Mouse (Mus musculus) ES-E14 (cell line): ENCODE measurements around the gene Dspp. TPM values are rescaled to one million over a fixed set of nuclear protein-coding genes. Genes with fewer than 3 reads are reported as not detected.

Experiments used
- DNase-seq: peaks from one replicate; pipeline ENCODE4 v3.0.0-alpha.2; 2013; ENCODE audit warnings: low read depth, low spot score
- H3K27ac ChIP-seq: 2 replicates; pipeline ENCODE4 v1.5.1; 2012; ENCODE audit warnings: low read depth, mild to moderate bottlenecking, low read length, moderate library complexity, mixed read lengths; ENCODE audit not compliant: poor library complexity, insufficient read depth, severe bottlenecking
- H3K36me3 ChIP-seq: 2 replicates; pipeline ENCODE4 v1.6.1; 2012; ENCODE audit warnings: mild to moderate bottlenecking, low read length, moderate library complexity, mixed read lengths; ENCODE audit not compliant: control insufficient read depth, poor library complexity, insufficient read depth, severe bottlenecking
- H3K4me1 ChIP-seq, 2 experiments: fragments of 150-350 bp in 1 of 2; sonication (generic) in 1 of 2; 2 replicates each; pipeline ENCODE4 v1.6.1; 2012; ENCODE audit warnings: low read length in 2 of 2, mild to moderate bottlenecking in 1 of 2, mixed read lengths in 1 of 2; ENCODE audit not compliant: control insufficient read depth in 2 of 2, insufficient read depth in 2 of 2, poor library complexity in 1 of 2
- H3K4me3 ChIP-seq, 2 experiments: fragments of 150-350 bp in 1 of 2; sonication (generic) in 1 of 2; 2 replicates each; pipeline ENCODE4 v1.5.1; 2012; ENCODE audit warnings: low read length in 2 of 2, low read depth in 1 of 2, mild to moderate bottlenecking in 1 of 2, mixed read lengths in 1 of 2; ENCODE audit not compliant: insufficient read depth in 1 of 2, poor library complexity in 1 of 2, severe bottlenecking in 1 of 2
- H3K9ac ChIP-seq: 2 replicates; pipeline ENCODE4 v1.6.1; 2012; ENCODE audit warnings: low read depth, mild to moderate bottlenecking, low read length, mixed read lengths; ENCODE audit not compliant: poor library complexity, insufficient read depth, severe bottlenecking
- H3K9me3 ChIP-seq: fragments of 150-350 bp; sonication (generic); 2 replicates; pipeline ENCODE4 v1.6.1; 2012; ENCODE audit warnings: low read depth, mild to moderate bottlenecking, low read length; ENCODE audit not compliant: control insufficient read depth, insufficient read depth
- CHD2 ChIP-seq: IDR thresholded peaks from 2 replicates; pipeline ENCODE4 v1.6.1; 2014; ENCODE audit warnings: mild to moderate bottlenecking, low read depth, low read length, inconsistent platforms
- HCFC1 ChIP-seq: IDR thresholded peaks from 2 replicates; pipeline ENCODE4 v1.6.1; 2012; ENCODE audit warnings: low read length, inconsistent platforms, borderline replicate concordance; ENCODE audit not compliant: insufficient read depth
- MAFK ChIP-seq: IDR thresholded peaks from 2 replicates; pipeline ENCODE4 v1.6.1; 2014; ENCODE audit warnings: mild to moderate bottlenecking, low read depth, low read length, inconsistent platforms; ENCODE audit not compliant: insufficient read depth
- ZC3H11A ChIP-seq: IDR thresholded peaks from 2 replicates; pipeline ENCODE4 v1.6.1; 2012; ENCODE audit warnings: low read depth, mild to moderate bottlenecking, inconsistent platforms, low read length, borderline replicate concordance
- ZNF384 ChIP-seq: IDR thresholded peaks from 2 replicates; pipeline ENCODE4 v1.6.1; 2012; ENCODE audit warnings: low read depth, low read length, inconsistent platforms
- in situ Hi-C, 2 experiments: fragments of 600-800 bp; cut with MboI; formaldehyde crosslinking; loops; one replicate each; pipeline ENCODE4 v1.15.1; 2025; ENCODE audit warnings: low sequenced_read_pairs in 2 of 2, inconsistent platforms in 1 of 2; ENCODE audit not compliant: unreplicated experiment in 2 of 2
- total RNA-seq: library from RNA; depleted of rRNA; stranded (reverse); fragments of 300-350 nt; gene quantifications from 2 replicates; pipeline ENCODE4 v1.2.3, GENCODE M21; 2012

Dspp gene
- total RNA-seq, 1 experiment: not detected

DNA sequence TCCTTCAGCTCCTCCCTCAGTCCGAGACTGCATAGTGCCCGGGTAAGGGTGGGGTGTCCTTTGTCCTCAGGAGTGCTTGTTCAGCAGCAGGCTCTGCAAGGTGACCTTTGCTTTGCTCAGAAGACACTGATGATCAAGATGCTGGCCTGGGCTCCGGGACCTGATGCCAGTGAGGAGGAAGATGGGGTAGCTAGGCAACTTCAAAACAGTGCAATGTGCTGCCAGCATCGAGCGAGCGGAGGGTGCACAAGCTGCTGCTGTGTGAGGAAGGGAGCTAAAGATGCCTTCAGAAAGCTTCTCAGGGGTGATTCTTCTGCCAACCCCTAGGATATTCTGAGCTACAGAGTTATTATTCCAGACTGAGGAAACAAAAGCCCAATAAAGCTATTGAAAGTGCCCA lies 2.6 kb downstream of the Dspp start:
- Histone ChIP-seq H3K36me3 (no peaks in the 10 kb centered on the region), H3K4me1 (no peaks in the 10 kb centered on the region), H3K9me3 (no peaks in the 10 kb centered on the region), H3K4me3 (no peak overlapping the region), H3K27ac (no peak overlapping the region), H3K9ac (no peak overlapping the region)
- in situ Hi-C loops: no loop called here
- no peak for DNase-seq
- no peak for TF ChIP-seq CHD2
- no peak for TF ChIP-seq ZC3H11A
- TF ChIP-seq ZNF384: no peak
- TF ChIP-seq MAFK: no peak

DNA sequence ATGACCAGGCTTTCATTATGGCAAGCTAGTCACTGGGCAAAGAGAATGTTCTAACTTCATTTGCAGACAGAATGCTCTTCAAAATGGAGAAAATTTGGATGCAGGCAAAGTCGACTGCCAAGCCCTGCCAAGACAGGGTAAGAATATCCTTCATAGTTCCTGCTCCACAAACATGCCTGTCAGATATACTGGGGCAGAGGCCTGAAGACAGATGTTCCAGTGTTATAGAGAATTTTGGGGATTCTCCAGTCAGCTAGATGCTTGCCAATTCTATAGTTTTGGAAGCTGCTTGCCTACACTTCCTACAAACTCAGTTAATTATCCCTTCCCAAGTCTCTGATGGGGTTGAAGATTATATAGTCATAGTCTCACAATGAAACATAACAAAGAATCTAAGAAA lies 13.2 kb downstream of the Dspp start:
- no peak overlapping the region for H3K27ac ChIP-seq
- no peaks in the 10 kb centered on the region for H3K4me1 ChIP-seq
- in situ Hi-C loops: no loop called here
- DNase-seq: no peak
- no peaks in the 10 kb centered on the region for H3K36me3 ChIP-seq
- no peak overlapping the region for H3K9ac ChIP-seq
- H3K4me3 ChIP-seq: no peak overlapping the region
- H3K9me3 ChIP-seq: peaks cover 7% of the 10 kb centered on the region; the same call in 1 of the 2 replicates
- TF ChIP-seq CHD2 (no peak), MAFK (no peak), HCFC1 (no peak), ZC3H11A (no peak), ZNF384 (no peak)

- H3K9ac ChIP-seq: no peak overlapping the region
- no peak overlapping the region for H3K27ac ChIP-seq
- DNase-seq: no peak
- no peaks in the 10 kb centered on the region for H3K36me3 ChIP-seq
- no peak overlapping the region for H3K4me3 ChIP-seq
- in situ Hi-C loops: no loop called here
- H3K9me3 ChIP-seq: peaks cover 6% of the 10 kb centered on the region; the same call in 1 of the 2 replicates
- no peaks in the 10 kb centered on the region for H3K4me1 ChIP-seq
- TF ChIP-seq HCFC1 (no peak), MAFK (no peak), ZC3H11A (no peak), CHD2 (no peak), ZNF384 (no peak)
Measured at GRCm38 (mm10) chr5:104187281-104187680, 16.8 kb downstream of the Dspp start.

DNA sequence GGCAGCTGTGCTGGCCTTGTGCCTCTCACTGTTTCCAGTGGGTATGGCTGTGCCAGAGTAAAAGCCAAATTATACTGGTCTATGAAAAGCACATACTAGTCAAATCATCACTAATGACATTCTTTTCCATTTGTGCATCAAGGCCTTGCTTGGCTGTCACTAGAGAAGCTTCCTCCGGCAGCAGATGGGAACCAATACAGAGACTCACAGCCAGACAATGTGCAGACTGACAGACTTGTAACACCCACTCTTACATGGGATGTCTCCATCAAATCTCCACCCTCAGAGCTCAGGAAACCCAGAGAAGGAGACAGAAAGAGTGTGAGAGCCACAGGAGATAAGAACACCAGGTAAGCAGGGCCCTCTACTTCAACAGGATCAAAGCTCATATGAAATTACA lies 24.6 kb downstream of the Dspp start:
- Histone ChIP-seq H3K9me3 (peaks cover 9% of the 10 kb centered on the region), H3K4me1 (no peaks in the 10 kb centered on the region), H3K9ac (no peak overlapping the region), H3K4me3 (no peak overlapping the region), H3K27ac (no peak overlapping the region), H3K36me3 (no peaks in the 10 kb centered on the region)
- TF ChIP-seq ZC3H11A (no peak), MAFK (no peak), HCFC1 (no peak), ZNF384 (no peak), CHD2 (no peak)
- no peak for DNase-seq
- in situ Hi-C loops: no loop called here

DNA sequence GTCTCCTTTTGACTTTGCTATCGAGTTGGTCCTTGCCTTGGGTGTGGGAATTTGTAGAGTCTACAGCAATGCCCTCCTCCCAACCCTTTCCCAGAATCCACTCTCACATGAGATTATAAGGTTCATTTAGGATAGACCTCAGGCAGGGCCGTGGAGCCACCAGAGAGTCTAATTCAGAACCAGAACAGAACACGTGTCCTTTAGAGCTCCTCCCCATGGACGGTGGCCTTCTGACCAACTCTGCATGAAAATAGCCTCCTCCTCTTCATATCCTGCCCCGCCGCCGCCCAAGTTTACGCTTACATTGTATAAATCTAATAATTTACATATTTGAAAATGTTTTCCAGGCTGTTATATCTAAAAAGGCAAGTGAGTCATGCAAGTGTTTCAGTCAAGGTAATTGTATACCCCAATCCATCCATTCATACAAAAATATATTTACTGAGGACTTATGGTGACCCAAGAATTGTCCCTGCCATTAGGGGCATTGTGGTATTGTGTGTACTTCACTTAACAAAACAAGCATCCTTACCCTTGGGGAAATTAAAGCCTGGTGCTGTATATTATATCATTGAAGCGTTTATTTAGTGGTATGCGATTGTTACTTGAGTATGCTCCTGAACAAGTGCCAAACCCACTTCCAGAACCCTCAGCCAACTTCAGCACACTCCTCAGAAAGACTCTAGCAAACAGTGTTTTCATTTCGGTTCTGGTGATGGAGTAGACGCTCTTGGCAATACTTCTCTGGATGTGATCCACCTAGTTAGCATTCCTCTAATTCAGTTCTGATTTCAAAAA lies 30.8 kb downstream of the Dspp start:
- TF ChIP-seq ZC3H11A (no peak), HCFC1 (no peak), MAFK (no peak), CHD2 (no peak), ZNF384 (no peak)

More for the DNA sequence above, 30.8 kb downstream of the Dspp start:
- Histone ChIP-seq H3K36me3 (no peaks in the 10 kb centered on the region), H3K27ac (no peak overlapping the region), H3K9me3 (no peaks in the 10 kb centered on the region), H3K9ac (no peak overlapping the region), H3K4me1 (no peaks in the 10 kb centered on the region), H3K4me3 (no peak overlapping the region)
- no peak for DNase-seq
- in situ Hi-C loops: no loop called here
